Mouse (Mus musculus) CH12.LX (cell line): ENCODE data around the gene Ttll4. TPM values are rescaled to one million over a fixed set of nuclear protein-coding genes. Genes with fewer than 3 reads are reported as not detected.

ENCODE experiments used
- DNase-seq: peaks from one replicate; pipeline ENCODE4 v3.0.0-alpha.2; 2013; ENCODE audit errors: extremely low read depth
- H3K27ac ChIP-seq: 2 replicates; pipeline ENCODE4 v1.5.1; 2012; ENCODE audit warnings: low read depth, mild to moderate bottlenecking, control low read depth, moderate library complexity; ENCODE audit not compliant: insufficient read depth
- H3K27me3 ChIP-seq: replicated peaks from 2 replicates; pipeline ENCODE3; 2012; ENCODE audit warnings: inconsistent platforms
- H3K36me3 ChIP-seq, 2 experiments: replicated peaks in 1 of 2; 2 replicates each; pipeline versions ENCODE3 to v1.6.1; 2012; ENCODE audit warnings: inconsistent platforms in 1 of 2, low read length in 1 of 2, mild to moderate bottlenecking in 1 of 2, mixed read lengths in 1 of 2, moderate library complexity in 1 of 2; ENCODE audit not compliant: control insufficient read depth in 1 of 2, insufficient read depth in 1 of 2
- H3K4me1 ChIP-seq, 2 experiments: 2 replicates each; pipeline ENCODE4 v1.6.1; 2012; ENCODE audit warnings: inconsistent platforms in 1 of 2, moderate library complexity in 1 of 2; ENCODE audit not compliant: insufficient read depth in 2 of 2, control insufficient read depth in 1 of 2
- H3K4me2 ChIP-seq: 2 replicates; pipeline ENCODE4 v1.6.1; 2012; ENCODE audit warnings: low read depth, mild to moderate bottlenecking, control low read depth; ENCODE audit not compliant: poor library complexity, insufficient read depth, severe bottlenecking
- H3K4me3 ChIP-seq, 3 experiments: fragments of 150-350 bp in 1 of 3; sonication (generic) in 1 of 3; replicated peaks in 1 of 3; 2 replicates each; pipeline versions ENCODE3 to v1.5.1; 2011 to 2012; ENCODE audit warnings: low read depth in 2 of 3, low read length in 2 of 3, mild to moderate bottlenecking in 2 of 3, moderate library complexity in 2 of 3, control low read depth in 1 of 3, improper control_type of control experiment in 1 of 3, inconsistent platforms in 1 of 3, mixed read lengths in 1 of 3; ENCODE audit not compliant: poor library complexity in 1 of 3
- H3K79me2 ChIP-seq: replicated peaks from 2 replicates; pipeline ENCODE4 v1.6.1; 2012; ENCODE audit warnings: mild to moderate bottlenecking, moderate library complexity; ENCODE audit not compliant: control insufficient read depth, poor library complexity, insufficient read depth, severe bottlenecking; ENCODE audit errors: extremely low read depth
- H3K9ac ChIP-seq: 2 replicates; pipeline ENCODE4 v1.6.1; 2012; ENCODE audit warnings: low read depth, mild to moderate bottlenecking, control low read depth, moderate library complexity; ENCODE audit not compliant: insufficient read depth
- H3K9me3 ChIP-seq: replicated peaks from 2 replicates; pipeline ENCODE3; 2012; ENCODE audit warnings: low read length, inconsistent platforms, mixed read lengths
- BHLHE40 ChIP-seq: IDR thresholded peaks from 2 replicates; pipeline ENCODE4 v1.6.1; 2011; ENCODE audit warnings: mild to moderate bottlenecking, low read depth, low read length, improper control_type of control experiment
- CHD1 ChIP-seq: IDR thresholded peaks from 2 replicates; pipeline ENCODE4 v1.6.1; 2012; ENCODE audit warnings: low read depth, low read length, improper control_type of control experiment, inconsistent platforms
- CHD2 ChIP-seq: IDR thresholded peaks from 2 replicates; pipeline ENCODE4 v1.6.1; 2011; ENCODE audit warnings: low read length, improper control_type of control experiment
- CTCF ChIP-seq, 2 experiments: IDR thresholded peaks in 1 of 2; conservative IDR thresholded peaks in 1 of 2; 2 replicates each; pipeline ENCODE4 v1.5.1; 2011 to 2012; ENCODE audit warnings: low read depth in 2 of 2, low read length in 2 of 2, improper control_type of control experiment in 1 of 2, inconsistent platforms in 1 of 2, mild to moderate bottlenecking in 1 of 2, moderate library complexity in 1 of 2
- E2F4 ChIP-seq: IDR thresholded peaks from 2 replicates; pipeline ENCODE4 v1.6.1; 2011; ENCODE audit warnings: low read depth, low read length, improper control_type of control experiment; ENCODE audit not compliant: insufficient replicate concordance
- EP300 ChIP-seq: IDR thresholded peaks from 2 replicates; pipeline ENCODE4 v1.6.1; 2011; ENCODE audit warnings: low read length, improper control_type of control experiment
- ETS1 ChIP-seq: conservative IDR thresholded peaks from 2 replicates; pipeline ENCODE4 v1.6.1; 2012; ENCODE audit warnings: low read depth, mild to moderate bottlenecking, inconsistent platforms, low read length, improper control_type of control experiment, moderate library complexity
- HCFC1 ChIP-seq: IDR thresholded peaks from 2 replicates; pipeline ENCODE4 v1.6.1; 2012; ENCODE audit warnings: low read depth, mild to moderate bottlenecking, inconsistent platforms, low read length, improper control_type of control experiment
- JUN ChIP-seq: IDR thresholded peaks from 2 replicates; pipeline ENCODE4 v1.6.1; 2011; ENCODE audit warnings: low read depth, mild to moderate bottlenecking, low read length, improper control_type of control experiment, moderate library complexity; ENCODE audit not compliant: insufficient read depth
- MAFK ChIP-seq: IDR thresholded peaks from 2 replicates; pipeline ENCODE4 v1.6.1; 2011; ENCODE audit warnings: low read length, improper control_type of control experiment; ENCODE audit not compliant: insufficient replicate concordance
- MAX ChIP-seq: IDR thresholded peaks from 2 replicates; pipeline ENCODE4 v1.6.1; 2011; ENCODE audit warnings: low read length, improper control_type of control experiment
- MXI1 ChIP-seq: IDR thresholded peaks from 2 replicates; pipeline ENCODE4 v1.6.1; 2011; ENCODE audit warnings: mild to moderate bottlenecking, low read depth, low read length, improper control_type of control experiment
- MYC ChIP-seq: IDR thresholded peaks from 2 replicates; pipeline ENCODE4 v1.6.1; 2011; ENCODE audit warnings: low read depth, mild to moderate bottlenecking, improper control_type of control experiment, low read length
- NELFE ChIP-seq: IDR thresholded peaks from 2 replicates; pipeline ENCODE4 v1.6.1; 2011; ENCODE audit warnings: low read depth, low read length, improper control_type of control experiment
- NRF1 ChIP-seq: IDR thresholded peaks from 2 replicates; pipeline ENCODE4 v1.6.1; 2014; ENCODE audit warnings: low read depth, mild to moderate bottlenecking, inconsistent platforms, low read length, improper control_type of control experiment, moderate library complexity
- POLR2A ChIP-seq: IDR thresholded peaks from 2 replicates; pipeline ENCODE4 v1.6.1; 2011; ENCODE audit warnings: low read depth, mild to moderate bottlenecking, improper control_type of control experiment, low read length
- POLR2AphosphoS2 ChIP-seq: IDR thresholded peaks from 2 replicates; pipeline ENCODE4 v1.6.1; 2011; ENCODE audit warnings: low read depth, low read length, improper control_type of control experiment
- RAD21 ChIP-seq: IDR thresholded peaks from 2 replicates; pipeline ENCODE4 v1.6.1; 2011; ENCODE audit warnings: low read depth, mild to moderate bottlenecking, low read length, improper control_type of control experiment, moderate library complexity
- RCOR1 ChIP-seq: conservative IDR thresholded peaks from 2 replicates; pipeline ENCODE4 v1.6.1; 2012; ENCODE audit warnings: low read depth, mild to moderate bottlenecking, inconsistent platforms, low read length, improper control_type of control experiment
- TBP ChIP-seq: conservative IDR thresholded peaks from 2 replicates; pipeline ENCODE4 v1.6.1; 2011; ENCODE audit warnings: low read depth, low read length, improper control_type of control experiment
- TCF12 ChIP-seq: IDR thresholded peaks from 2 replicates; pipeline ENCODE4 v1.6.1; 2014; ENCODE audit warnings: low read depth, mild to moderate bottlenecking, inconsistent platforms, low read length, improper control_type of control experiment
- UBTF ChIP-seq: IDR thresholded peaks from 2 replicates; pipeline ENCODE4 v1.6.1; 2012; ENCODE audit warnings: low read depth, mild to moderate bottlenecking, inconsistent platforms, low read length, improper control_type of control experiment, moderate library complexity
- USF1 ChIP-seq: IDR thresholded peaks from 2 replicates; pipeline ENCODE4 v1.6.1; 2014; ENCODE audit warnings: low read depth, mild to moderate bottlenecking, inconsistent platforms, low read length, improper control_type of control experiment
- ZKSCAN1 ChIP-seq: IDR thresholded peaks from 2 replicates; pipeline ENCODE4 v1.6.1; 2012; ENCODE audit warnings: low read depth, inconsistent platforms, low read length, improper control_type of control experiment, borderline replicate concordance
- ZMIZ1 ChIP-seq: IDR thresholded peaks from 2 replicates; pipeline ENCODE4 v1.6.1; 2012; ENCODE audit warnings: low read depth, mild to moderate bottlenecking, inconsistent platforms, low read length, improper control_type of control experiment
- ZNF384 ChIP-seq: IDR thresholded peaks from 2 replicates; pipeline ENCODE4 v1.6.1; 2012; ENCODE audit warnings: low read depth, low read length, improper control_type of control experiment, inconsistent platforms
- dilution Hi-C: fragments of 300-500 bp; cut with MboI; formaldehyde crosslinking; loops from 2 replicates; pipeline ENCODE4 v1.14.3; 2020; ENCODE audit warnings: low sequenced_read_pairs; ENCODE audit not compliant: extremely low pct_unique_long_range_greater_than_20kb, extremely low pct_ligation_motif_present
- in situ Hi-C: fragments of 300-500 bp; cut with MboI; formaldehyde crosslinking; loops from 3 replicates; pipeline ENCODE4 v1.14.3; 2019; ENCODE audit warnings: low sequenced_read_pairs, low pct_ligation_motif_present, low pct_unique_long_range_greater_than_20kb, mixed read lengths
- polyA plus RNA-seq: library from polyadenylated mRNA; unstranded; fragments of >175 nt; gene quantifications from 2 replicates; pipeline ENCODE4 v1.2.1, GENCODE M21; 2012; ENCODE audit warnings: low read depth; ENCODE audit not compliant: insufficient read length
- total RNA-seq, 2 experiments: library from RNA; depleted of rRNA; stranded (reverse); fragments of 300-350 nt in 1 of 2; fragments of >200 nt in 1 of 2; gene quantifications; 2 replicates each; pipeline ENCODE4 v1.2.3; 2012 to 2014

Ttll4 gene
- total and polyA plus RNA-seq, 3 experiments, result 21.8 to 85.8 (median 23.6) TPM

- H3K4me3 ChIP-seq, result no peak overlapping the region
- H3K4me2 ChIP-seq, result no peak overlapping the region
- no peak for TF ChIP-seq JUN
- TF ChIP-seq, all 38 proteins: peak for 0
- Histone ChIP-seq H3K4me1 (peaks cover 5 to 53% of the 10 kb centered on the region in 2 experiments; a peak in 3 of 4 replicates), H3K27ac (no peak overlapping the region), H3K9ac (no peak overlapping the region), H3K27me3 (no peaks in the 10 kb centered on the region), H3K36me3 (peaks cover 0 to 46% of the 10 kb centered on the region in 2 experiments), H3K79me2 (peaks cover 26% of the 10 kb centered on the region), H3K9me3 (no peaks in the 10 kb centered on the region)
- in situ Hi-C loops (no loop called here), dilution Hi-C loops (no loop called here)
- DNase-seq, result no peak
These were observed 3.6 kb downstream of the Ttll4 start for GRCm38 (mm10) chr1:74665153-74665552.

DNA sequence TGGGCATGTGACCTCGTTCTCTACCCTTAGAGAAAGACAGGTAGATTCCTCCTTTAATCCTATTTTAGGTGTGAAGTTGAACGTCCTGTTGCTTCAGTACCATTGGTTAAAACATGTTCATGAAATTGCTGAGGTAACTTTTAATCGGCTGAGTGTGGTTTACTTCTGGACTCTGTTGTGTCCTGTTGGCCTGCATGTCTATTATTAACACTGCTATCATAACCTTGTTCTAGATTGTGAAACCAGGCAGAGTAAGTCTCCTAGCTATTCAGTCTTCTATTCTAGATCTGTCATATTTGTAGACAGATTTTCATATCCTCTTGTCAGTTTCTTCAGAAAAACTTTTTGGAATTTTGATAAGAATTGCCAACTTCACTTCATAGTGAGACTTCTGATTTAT is 6.8 kb downstream of the Ttll4 start:
- Histone ChIP-seq H3K27ac (no peak overlapping the region), H3K27me3 (no peaks in the 10 kb centered on the region), H3K36me3 (peaks cover 12 to 71% of the 10 kb centered on the region in 2 experiments), H3K9ac (no peak overlapping the region), H3K4me1 (peaks cover 5 to 57% of the 10 kb centered on the region in 2 experiments; a peak in 3 of 4 replicates), H3K4me2 (no peak overlapping the region), H3K9me3 (no peaks in the 10 kb centered on the region), H3K4me3 (no peak overlapping the region), H3K79me2 (peaks cover 16% of the 10 kb centered on the region)
- dilution Hi-C loops (no loop called here), in situ Hi-C loops (no loop called here)
- no peak for DNase-seq
- TF ChIP-seq ZNF384 (no peak), BHLHE40 (no peak), MAX (no peak), CHD1 (no peak), RCOR1 (no peak), POLR2A (no peak), UBTF (no peak), TCF12 (no peak), ETS1 (no peak), RAD21 (no peak), TBP (no peak), CHD2 (no peak)

GRCm38 (mm10) chr1:74672731-74673130 is 11.2 kb downstream of the Ttll4 start:
- Histone ChIP-seq H3K4me2 (no peak overlapping the region), H3K9ac (no peak overlapping the region), H3K27ac (no peak overlapping the region), H3K4me3 (no peak overlapping the region), H3K4me1 (peaks cover 0 to 29% of the 10 kb centered on the region in 2 experiments; a peak in 2 of 4 replicates), H3K9me3 (no peaks in the 10 kb centered on the region), H3K79me2 (peaks cover 8% of the 10 kb centered on the region; the same call in 1 of the 2 replicates), H3K36me3 (peaks cover 17 to 68% of the 10 kb centered on the region in 2 experiments), H3K27me3 (no peaks in the 10 kb centered on the region)
- TF ChIP-seq NELFE (no peak), EP300 (no peak), MYC (no peak), RAD21 (no peak), MXI1 (no peak), ZKSCAN1 (no peak), POLR2A (no peak), MAX (no peak), TBP (no peak), CTCF (conservative IDR thresholded peaks at IDR 0.05 in 1 of 2, IDR thresholded peaks at IDR 0.05 in 1 of 2; ENCODE audit: low read depth in 2 of 2, low read length in 2 of 2) (no peak), POLR2AphosphoS2 (no peak), ZMIZ1 (no peak), USF1 (no peak), HCFC1 (no peak), MAFK (no peak), E2F4 (no peak), NRF1 (no peak), ZNF384 (no peak), BHLHE40 (no peak), ETS1 (no peak)
- dilution Hi-C loops, result no loop called here
- in situ Hi-C loops, result no loop called here
- no peak for DNase-seq
